Mouse (Mus musculus) CH12.LX (cell line): ENCODE measurements at regions not wholly inside any gene's neighbourhood (a gene's known extent, or its start where the extent isn't known, plus 50 kb on each side); places are given as distances from the start of the nearest gene placed in this dataset.

ENCODE experiments used
- DNase-seq: peaks from one replicate; pipeline ENCODE4 v3.0.0-alpha.2; 2013; ENCODE audit errors: extremely low read depth
- H3K27ac ChIP-seq: 2 replicates; pipeline ENCODE4 v1.5.1; 2012; ENCODE audit warnings: low read depth, mild to moderate bottlenecking, control low read depth, moderate library complexity; ENCODE audit not compliant: insufficient read depth
- H3K27me3 ChIP-seq: replicated peaks from 2 replicates; pipeline ENCODE3; 2012; ENCODE audit warnings: inconsistent platforms
- H3K36me3 ChIP-seq, 2 experiments: replicated peaks in 1 of 2; 2 replicates each; pipeline versions ENCODE3 to v1.6.1; 2012; ENCODE audit warnings: inconsistent platforms in 1 of 2, low read length in 1 of 2, mild to moderate bottlenecking in 1 of 2, mixed read lengths in 1 of 2, moderate library complexity in 1 of 2; ENCODE audit not compliant: control insufficient read depth in 1 of 2, insufficient read depth in 1 of 2
- H3K4me1 ChIP-seq, 2 experiments: 2 replicates each; pipeline ENCODE4 v1.6.1; 2012; ENCODE audit warnings: inconsistent platforms in 1 of 2, moderate library complexity in 1 of 2; ENCODE audit not compliant: insufficient read depth in 2 of 2, control insufficient read depth in 1 of 2
- H3K4me2 ChIP-seq: 2 replicates; pipeline ENCODE4 v1.6.1; 2012; ENCODE audit warnings: low read depth, mild to moderate bottlenecking, control low read depth; ENCODE audit not compliant: poor library complexity, insufficient read depth, severe bottlenecking
- H3K4me3 ChIP-seq, 3 experiments: fragments of 150-350 bp in 1 of 3; sonication (generic) in 1 of 3; replicated peaks in 1 of 3; 2 replicates each; pipeline versions ENCODE3 to v1.5.1; 2011 to 2012; ENCODE audit warnings: low read depth in 2 of 3, low read length in 2 of 3, mild to moderate bottlenecking in 2 of 3, moderate library complexity in 2 of 3, control low read depth in 1 of 3, improper control_type of control experiment in 1 of 3, inconsistent platforms in 1 of 3, mixed read lengths in 1 of 3; ENCODE audit not compliant: poor library complexity in 1 of 3
- H3K79me2 ChIP-seq: replicated peaks from 2 replicates; pipeline ENCODE4 v1.6.1; 2012; ENCODE audit warnings: mild to moderate bottlenecking, moderate library complexity; ENCODE audit not compliant: control insufficient read depth, poor library complexity, insufficient read depth, severe bottlenecking; ENCODE audit errors: extremely low read depth
- H3K9ac ChIP-seq: 2 replicates; pipeline ENCODE4 v1.6.1; 2012; ENCODE audit warnings: low read depth, mild to moderate bottlenecking, control low read depth, moderate library complexity; ENCODE audit not compliant: insufficient read depth
- H3K9me3 ChIP-seq: replicated peaks from 2 replicates; pipeline ENCODE3; 2012; ENCODE audit warnings: low read length, inconsistent platforms, mixed read lengths
- BHLHE40 ChIP-seq: IDR thresholded peaks from 2 replicates; pipeline ENCODE4 v1.6.1; 2011; ENCODE audit warnings: mild to moderate bottlenecking, low read depth, low read length, improper control_type of control experiment
- CHD1 ChIP-seq: IDR thresholded peaks from 2 replicates; pipeline ENCODE4 v1.6.1; 2012; ENCODE audit warnings: low read depth, low read length, improper control_type of control experiment, inconsistent platforms
- CHD2 ChIP-seq: IDR thresholded peaks from 2 replicates; pipeline ENCODE4 v1.6.1; 2011; ENCODE audit warnings: low read length, improper control_type of control experiment
- HCFC1 ChIP-seq: IDR thresholded peaks from 2 replicates; pipeline ENCODE4 v1.6.1; 2012; ENCODE audit warnings: low read depth, mild to moderate bottlenecking, inconsistent platforms, low read length, improper control_type of control experiment
- IRF4 ChIP-seq: IDR thresholded peaks from 2 replicates; pipeline ENCODE4 v1.6.1; 2014; ENCODE audit warnings: low read depth, mild to moderate bottlenecking, inconsistent platforms, low read length, improper control_type of control experiment
- JUN ChIP-seq: IDR thresholded peaks from 2 replicates; pipeline ENCODE4 v1.6.1; 2011; ENCODE audit warnings: low read depth, mild to moderate bottlenecking, low read length, improper control_type of control experiment, moderate library complexity; ENCODE audit not compliant: insufficient read depth
- JUND ChIP-seq: conservative IDR thresholded peaks from 2 replicates; pipeline ENCODE4 v1.6.1; 2011; ENCODE audit warnings: low read depth, low read length, improper control_type of control experiment
- KAT2A ChIP-seq: IDR thresholded peaks from 2 replicates; pipeline ENCODE4 v1.6.1; 2012; ENCODE audit warnings: low read length, improper control_type of control experiment, inconsistent platforms; ENCODE audit not compliant: insufficient replicate concordance
- MAFK ChIP-seq: IDR thresholded peaks from 2 replicates; pipeline ENCODE4 v1.6.1; 2011; ENCODE audit warnings: low read length, improper control_type of control experiment; ENCODE audit not compliant: insufficient replicate concordance
- MAZ ChIP-seq: IDR thresholded peaks from 2 replicates; pipeline ENCODE4 v1.6.1; 2012; ENCODE audit warnings: low read depth, mild to moderate bottlenecking, inconsistent platforms, low read length, improper control_type of control experiment, moderate library complexity
- MEF2A ChIP-seq: IDR thresholded peaks from 2 replicates; pipeline ENCODE4 v1.6.1; 2014; ENCODE audit warnings: low read depth, mild to moderate bottlenecking, inconsistent platforms, low read length, improper control_type of control experiment, borderline replicate concordance
- MXI1 ChIP-seq: IDR thresholded peaks from 2 replicates; pipeline ENCODE4 v1.6.1; 2011; ENCODE audit warnings: mild to moderate bottlenecking, low read depth, low read length, improper control_type of control experiment
- NELFE ChIP-seq: IDR thresholded peaks from 2 replicates; pipeline ENCODE4 v1.6.1; 2011; ENCODE audit warnings: low read depth, low read length, improper control_type of control experiment
- NRF1 ChIP-seq: IDR thresholded peaks from 2 replicates; pipeline ENCODE4 v1.6.1; 2014; ENCODE audit warnings: low read depth, mild to moderate bottlenecking, inconsistent platforms, low read length, improper control_type of control experiment, moderate library complexity
- POLR2A ChIP-seq: IDR thresholded peaks from 2 replicates; pipeline ENCODE4 v1.6.1; 2011; ENCODE audit warnings: low read depth, mild to moderate bottlenecking, improper control_type of control experiment, low read length
- RAD21 ChIP-seq: IDR thresholded peaks from 2 replicates; pipeline ENCODE4 v1.6.1; 2011; ENCODE audit warnings: low read depth, mild to moderate bottlenecking, low read length, improper control_type of control experiment, moderate library complexity
- SMC3 ChIP-seq: IDR thresholded peaks from 2 replicates; pipeline ENCODE4 v1.6.1; 2011; ENCODE audit warnings: low read depth, low read length, improper control_type of control experiment
- TCF12 ChIP-seq: IDR thresholded peaks from 2 replicates; pipeline ENCODE4 v1.6.1; 2014; ENCODE audit warnings: low read depth, mild to moderate bottlenecking, inconsistent platforms, low read length, improper control_type of control experiment
- USF2 ChIP-seq: conservative IDR thresholded peaks from 2 replicates; pipeline ENCODE4 v1.6.1; 2011; ENCODE audit warnings: low read depth, low read length, improper control_type of control experiment
- ZKSCAN1 ChIP-seq: IDR thresholded peaks from 2 replicates; pipeline ENCODE4 v1.6.1; 2012; ENCODE audit warnings: low read depth, inconsistent platforms, low read length, improper control_type of control experiment, borderline replicate concordance
- ZMIZ1 ChIP-seq: IDR thresholded peaks from 2 replicates; pipeline ENCODE4 v1.6.1; 2012; ENCODE audit warnings: low read depth, mild to moderate bottlenecking, inconsistent platforms, low read length, improper control_type of control experiment
- dilution Hi-C: fragments of 300-500 bp; cut with MboI; formaldehyde crosslinking; loops from 2 replicates; pipeline ENCODE4 v1.14.3; 2020; ENCODE audit warnings: low sequenced_read_pairs; ENCODE audit not compliant: extremely low pct_unique_long_range_greater_than_20kb, extremely low pct_ligation_motif_present
- in situ Hi-C: fragments of 300-500 bp; cut with MboI; formaldehyde crosslinking; loops from 3 replicates; pipeline ENCODE4 v1.14.3; 2019; ENCODE audit warnings: low sequenced_read_pairs, low pct_ligation_motif_present, low pct_unique_long_range_greater_than_20kb, mixed read lengths

GRCm38 (mm10) chr16:78015401-78015800 is 285.9 kb upstream of the Cxadr start:
- H3K27ac ChIP-seq = no peak overlapping the region
- H3K9ac ChIP-seq = no peak overlapping the region
- H3K9me3 ChIP-seq = peaks cover 47% of the 10 kb centered on the region
- no peaks in the 10 kb centered on the region for H3K36me3 ChIP-seq
- no peaks in the 10 kb centered on the region for H3K27me3 ChIP-seq
- dilution Hi-C loops = no loop called here
- no peak for DNase-seq
- no peaks in the 10 kb centered on the region for H3K4me1 ChIP-seq
- in situ Hi-C loops = no loop called here
- no peak for TF ChIP-seq ZMIZ1
- no peak for TF ChIP-seq BHLHE40
- H3K4me2 ChIP-seq = no peak overlapping the region
- no peaks in the 10 kb centered on the region for H3K79me2 ChIP-seq
- H3K4me3 ChIP-seq = no peak overlapping the region

GRCm38 (mm10) chr16:78013049-78013819 is 288.1 kb upstream of the Cxadr start:
- no peak overlapping the region for H3K9ac ChIP-seq
- no peak overlapping the region for H3K4me3 ChIP-seq
- H3K4me2 ChIP-seq = no peak overlapping the region
- dilution Hi-C loops (no loop called here), in situ Hi-C loops (no loop called here)
- DNase-seq = no peak
- no peaks in the 10 kb centered on the region for H3K36me3 ChIP-seq
- no peak overlapping the region for H3K27ac ChIP-seq
- H3K79me2 ChIP-seq = no peaks in the 10 kb centered on the region
- no peak for TF ChIP-seq NRF1
- no peak for TF ChIP-seq TCF12
- no peak for TF ChIP-seq CHD2
- no peak for TF ChIP-seq CHD1
- TF ChIP-seq HCFC1 = no peak
- no peak for TF ChIP-seq IRF4
- TF ChIP-seq SMC3 = no peak
- no peak for TF ChIP-seq MAFK
- TF ChIP-seq KAT2A = no peak
- no peak for TF ChIP-seq RAD21
- no peak for TF ChIP-seq NELFE
- TF ChIP-seq USF2 = no peak
- no peaks in the 10 kb centered on the region for H3K27me3 ChIP-seq
- no peaks in the 10 kb centered on the region for H3K4me1 ChIP-seq
- H3K9me3 ChIP-seq = peaks cover 36% of the 10 kb centered on the region

- Histone ChIP-seq H3K4me2 (no peak overlapping the region), H3K27me3 (no peaks in the 10 kb centered on the region), H3K79me2 (no peaks in the 10 kb centered on the region), H3K9ac (no peak overlapping the region), H3K4me3 (no peak overlapping the region), H3K36me3 (no peaks in the 10 kb centered on the region), H3K4me1 (no peaks in the 10 kb centered on the region), H3K9me3 (peaks cover 42% of the 10 kb centered on the region), H3K27ac (no peak overlapping the region)
- dilution Hi-C loops (no loop called here), in situ Hi-C loops (no loop called here)
- no peak for DNase-seq
- TF ChIP-seq USF2 (no peak), NRF1 (no peak), MEF2A (no peak), NELFE (no peak), JUN (no peak), JUND (no peak), TCF12 (no peak), POLR2A (no peak), CHD2 (no peak), CHD1 (no peak), ZMIZ1 (no peak), BHLHE40 (no peak), MXI1 (no peak), MAZ (no peak), MAFK (no peak), SMC3 (no peak), ZKSCAN1 (no peak)
Measured at GRCm38 (mm10) chr16:78004016-78004415, 297.3 kb upstream of the Cxadr start.
